Mouse (Mus musculus) CH12.LX (cell line): ENCODE results near the gene Arhgef6. TPM values are rescaled to one million over a fixed set of nuclear protein-coding genes. Genes with fewer than 3 reads are reported as not detected.

Experiments used
- DNase-seq: peaks from one replicate; pipeline ENCODE4 v3.0.0-alpha.2; 2013; ENCODE audit errors: extremely low read depth
- H3K27ac ChIP-seq: 2 replicates; pipeline ENCODE4 v1.5.1; 2012; ENCODE audit warnings: low read depth, mild to moderate bottlenecking, control low read depth, moderate library complexity; ENCODE audit not compliant: insufficient read depth
- H3K27me3 ChIP-seq: replicated peaks from 2 replicates; pipeline ENCODE3; 2012; ENCODE audit warnings: inconsistent platforms
- H3K36me3 ChIP-seq, 2 experiments: replicated peaks in 1 of 2; 2 replicates each; pipeline versions ENCODE3 to v1.6.1; 2012; ENCODE audit warnings: inconsistent platforms in 1 of 2, low read length in 1 of 2, mild to moderate bottlenecking in 1 of 2, mixed read lengths in 1 of 2, moderate library complexity in 1 of 2; ENCODE audit not compliant: control insufficient read depth in 1 of 2, insufficient read depth in 1 of 2
- H3K4me1 ChIP-seq, 2 experiments: 2 replicates each; pipeline ENCODE4 v1.6.1; 2012; ENCODE audit warnings: inconsistent platforms in 1 of 2, moderate library complexity in 1 of 2; ENCODE audit not compliant: insufficient read depth in 2 of 2, control insufficient read depth in 1 of 2
- H3K4me2 ChIP-seq: 2 replicates; pipeline ENCODE4 v1.6.1; 2012; ENCODE audit warnings: low read depth, mild to moderate bottlenecking, control low read depth; ENCODE audit not compliant: poor library complexity, insufficient read depth, severe bottlenecking
- H3K4me3 ChIP-seq, 3 experiments: fragments of 150-350 bp in 1 of 3; sonication (generic) in 1 of 3; replicated peaks in 1 of 3; 2 replicates each; pipeline versions ENCODE3 to v1.5.1; 2011 to 2012; ENCODE audit warnings: low read depth in 2 of 3, low read length in 2 of 3, mild to moderate bottlenecking in 2 of 3, moderate library complexity in 2 of 3, control low read depth in 1 of 3, improper control_type of control experiment in 1 of 3, inconsistent platforms in 1 of 3, mixed read lengths in 1 of 3; ENCODE audit not compliant: poor library complexity in 1 of 3
- H3K79me2 ChIP-seq: replicated peaks from 2 replicates; pipeline ENCODE4 v1.6.1; 2012; ENCODE audit warnings: mild to moderate bottlenecking, moderate library complexity; ENCODE audit not compliant: control insufficient read depth, poor library complexity, insufficient read depth, severe bottlenecking; ENCODE audit errors: extremely low read depth
- H3K9ac ChIP-seq: 2 replicates; pipeline ENCODE4 v1.6.1; 2012; ENCODE audit warnings: low read depth, mild to moderate bottlenecking, control low read depth, moderate library complexity; ENCODE audit not compliant: insufficient read depth
- H3K9me3 ChIP-seq: replicated peaks from 2 replicates; pipeline ENCODE3; 2012; ENCODE audit warnings: low read length, inconsistent platforms, mixed read lengths
- BHLHE40 ChIP-seq: IDR thresholded peaks from 2 replicates; pipeline ENCODE4 v1.6.1; 2011; ENCODE audit warnings: mild to moderate bottlenecking, low read depth, low read length, improper control_type of control experiment
- CHD1 ChIP-seq: IDR thresholded peaks from 2 replicates; pipeline ENCODE4 v1.6.1; 2012; ENCODE audit warnings: low read depth, low read length, improper control_type of control experiment, inconsistent platforms
- CHD2 ChIP-seq: IDR thresholded peaks from 2 replicates; pipeline ENCODE4 v1.6.1; 2011; ENCODE audit warnings: low read length, improper control_type of control experiment
- CTCF ChIP-seq, 2 experiments: IDR thresholded peaks in 1 of 2; conservative IDR thresholded peaks in 1 of 2; 2 replicates each; pipeline ENCODE4 v1.5.1; 2011 to 2012; ENCODE audit warnings: low read depth in 2 of 2, low read length in 2 of 2, improper control_type of control experiment in 1 of 2, inconsistent platforms in 1 of 2, mild to moderate bottlenecking in 1 of 2, moderate library complexity in 1 of 2
- E2F4 ChIP-seq: IDR thresholded peaks from 2 replicates; pipeline ENCODE4 v1.6.1; 2011; ENCODE audit warnings: low read depth, low read length, improper control_type of control experiment; ENCODE audit not compliant: insufficient replicate concordance
- ELF1 ChIP-seq: IDR thresholded peaks from 2 replicates; pipeline ENCODE4 v1.6.1; 2014; ENCODE audit warnings: low read depth, mild to moderate bottlenecking, inconsistent platforms, low read length, improper control_type of control experiment
- EP300 ChIP-seq: IDR thresholded peaks from 2 replicates; pipeline ENCODE4 v1.6.1; 2011; ENCODE audit warnings: low read length, improper control_type of control experiment
- ETS1 ChIP-seq: conservative IDR thresholded peaks from 2 replicates; pipeline ENCODE4 v1.6.1; 2012; ENCODE audit warnings: low read depth, mild to moderate bottlenecking, inconsistent platforms, low read length, improper control_type of control experiment, moderate library complexity
- GABPA ChIP-seq: IDR thresholded peaks from 2 replicates; pipeline ENCODE4 v1.6.1; 2012; ENCODE audit warnings: low read depth, low read length, improper control_type of control experiment, inconsistent platforms; ENCODE audit not compliant: insufficient replicate concordance
- HCFC1 ChIP-seq: IDR thresholded peaks from 2 replicates; pipeline ENCODE4 v1.6.1; 2012; ENCODE audit warnings: low read depth, mild to moderate bottlenecking, inconsistent platforms, low read length, improper control_type of control experiment
- IRF4 ChIP-seq: IDR thresholded peaks from 2 replicates; pipeline ENCODE4 v1.6.1; 2014; ENCODE audit warnings: low read depth, mild to moderate bottlenecking, inconsistent platforms, low read length, improper control_type of control experiment
- JUN ChIP-seq: IDR thresholded peaks from 2 replicates; pipeline ENCODE4 v1.6.1; 2011; ENCODE audit warnings: low read depth, mild to moderate bottlenecking, low read length, improper control_type of control experiment, moderate library complexity; ENCODE audit not compliant: insufficient read depth
- JUND ChIP-seq: conservative IDR thresholded peaks from 2 replicates; pipeline ENCODE4 v1.6.1; 2011; ENCODE audit warnings: low read depth, low read length, improper control_type of control experiment
- KAT2A ChIP-seq: IDR thresholded peaks from 2 replicates; pipeline ENCODE4 v1.6.1; 2012; ENCODE audit warnings: low read length, improper control_type of control experiment, inconsistent platforms; ENCODE audit not compliant: insufficient replicate concordance
- MAFK ChIP-seq: IDR thresholded peaks from 2 replicates; pipeline ENCODE4 v1.6.1; 2011; ENCODE audit warnings: low read length, improper control_type of control experiment; ENCODE audit not compliant: insufficient replicate concordance
- MAX ChIP-seq: IDR thresholded peaks from 2 replicates; pipeline ENCODE4 v1.6.1; 2011; ENCODE audit warnings: low read length, improper control_type of control experiment
- MAZ ChIP-seq: IDR thresholded peaks from 2 replicates; pipeline ENCODE4 v1.6.1; 2012; ENCODE audit warnings: low read depth, mild to moderate bottlenecking, inconsistent platforms, low read length, improper control_type of control experiment, moderate library complexity
- MEF2A ChIP-seq: IDR thresholded peaks from 2 replicates; pipeline ENCODE4 v1.6.1; 2014; ENCODE audit warnings: low read depth, mild to moderate bottlenecking, inconsistent platforms, low read length, improper control_type of control experiment, borderline replicate concordance
- MXI1 ChIP-seq: IDR thresholded peaks from 2 replicates; pipeline ENCODE4 v1.6.1; 2011; ENCODE audit warnings: mild to moderate bottlenecking, low read depth, low read length, improper control_type of control experiment
- MYC ChIP-seq: IDR thresholded peaks from 2 replicates; pipeline ENCODE4 v1.6.1; 2011; ENCODE audit warnings: low read depth, mild to moderate bottlenecking, improper control_type of control experiment, low read length
- NELFE ChIP-seq: IDR thresholded peaks from 2 replicates; pipeline ENCODE4 v1.6.1; 2011; ENCODE audit warnings: low read depth, low read length, improper control_type of control experiment
- NRF1 ChIP-seq: IDR thresholded peaks from 2 replicates; pipeline ENCODE4 v1.6.1; 2014; ENCODE audit warnings: low read depth, mild to moderate bottlenecking, inconsistent platforms, low read length, improper control_type of control experiment, moderate library complexity
- PAX5 ChIP-seq: IDR thresholded peaks from 2 replicates; pipeline ENCODE4 v1.6.1; 2012; ENCODE audit warnings: low read length, inconsistent platforms, mixed read lengths
- POLR2A ChIP-seq: IDR thresholded peaks from 2 replicates; pipeline ENCODE4 v1.6.1; 2011; ENCODE audit warnings: low read depth, mild to moderate bottlenecking, improper control_type of control experiment, low read length
- POLR2AphosphoS2 ChIP-seq: IDR thresholded peaks from 2 replicates; pipeline ENCODE4 v1.6.1; 2011; ENCODE audit warnings: low read depth, low read length, improper control_type of control experiment
- RAD21 ChIP-seq: IDR thresholded peaks from 2 replicates; pipeline ENCODE4 v1.6.1; 2011; ENCODE audit warnings: low read depth, mild to moderate bottlenecking, low read length, improper control_type of control experiment, moderate library complexity
- RCOR1 ChIP-seq: conservative IDR thresholded peaks from 2 replicates; pipeline ENCODE4 v1.6.1; 2012; ENCODE audit warnings: low read depth, mild to moderate bottlenecking, inconsistent platforms, low read length, improper control_type of control experiment
- SIN3A ChIP-seq: IDR thresholded peaks from 2 replicates; pipeline ENCODE4 v1.6.1; 2012; ENCODE audit warnings: low read length, improper control_type of control experiment, inconsistent platforms
- SMC3 ChIP-seq: IDR thresholded peaks from 2 replicates; pipeline ENCODE4 v1.6.1; 2011; ENCODE audit warnings: low read depth, low read length, improper control_type of control experiment
- TBP ChIP-seq: conservative IDR thresholded peaks from 2 replicates; pipeline ENCODE4 v1.6.1; 2011; ENCODE audit warnings: low read depth, low read length, improper control_type of control experiment
- TCF12 ChIP-seq: IDR thresholded peaks from 2 replicates; pipeline ENCODE4 v1.6.1; 2014; ENCODE audit warnings: low read depth, mild to moderate bottlenecking, inconsistent platforms, low read length, improper control_type of control experiment
- UBTF ChIP-seq: IDR thresholded peaks from 2 replicates; pipeline ENCODE4 v1.6.1; 2012; ENCODE audit warnings: low read depth, mild to moderate bottlenecking, inconsistent platforms, low read length, improper control_type of control experiment, moderate library complexity
- USF1 ChIP-seq: IDR thresholded peaks from 2 replicates; pipeline ENCODE4 v1.6.1; 2014; ENCODE audit warnings: low read depth, mild to moderate bottlenecking, inconsistent platforms, low read length, improper control_type of control experiment
- USF2 ChIP-seq: conservative IDR thresholded peaks from 2 replicates; pipeline ENCODE4 v1.6.1; 2011; ENCODE audit warnings: low read depth, low read length, improper control_type of control experiment
- ZC3H11A ChIP-seq: IDR thresholded peaks from 2 replicates; pipeline ENCODE4 v1.6.1; 2012; ENCODE audit warnings: low read depth, mild to moderate bottlenecking, inconsistent platforms, low read length, improper control_type of control experiment
- ZKSCAN1 ChIP-seq: IDR thresholded peaks from 2 replicates; pipeline ENCODE4 v1.6.1; 2012; ENCODE audit warnings: low read depth, inconsistent platforms, low read length, improper control_type of control experiment, borderline replicate concordance
- ZMIZ1 ChIP-seq: IDR thresholded peaks from 2 replicates; pipeline ENCODE4 v1.6.1; 2012; ENCODE audit warnings: low read depth, mild to moderate bottlenecking, inconsistent platforms, low read length, improper control_type of control experiment
- ZNF384 ChIP-seq: IDR thresholded peaks from 2 replicates; pipeline ENCODE4 v1.6.1; 2012; ENCODE audit warnings: low read depth, low read length, improper control_type of control experiment, inconsistent platforms
- dilution Hi-C: fragments of 300-500 bp; cut with MboI; formaldehyde crosslinking; loops from 2 replicates; pipeline ENCODE4 v1.14.3; 2020; ENCODE audit warnings: low sequenced_read_pairs; ENCODE audit not compliant: extremely low pct_unique_long_range_greater_than_20kb, extremely low pct_ligation_motif_present
- in situ Hi-C: fragments of 300-500 bp; cut with MboI; formaldehyde crosslinking; loops from 3 replicates; pipeline ENCODE4 v1.14.3; 2019; ENCODE audit warnings: low sequenced_read_pairs, low pct_ligation_motif_present, low pct_unique_long_range_greater_than_20kb, mixed read lengths
- polyA plus RNA-seq: library from polyadenylated mRNA; unstranded; fragments of >175 nt; gene quantifications from 2 replicates; pipeline ENCODE4 v1.2.1, GENCODE M21; 2012; ENCODE audit warnings: low read depth; ENCODE audit not compliant: insufficient read length
- total RNA-seq, 2 experiments: library from RNA; depleted of rRNA; stranded (reverse); fragments of 300-350 nt in 1 of 2; fragments of >200 nt in 1 of 2; gene quantifications; 2 replicates each; pipeline ENCODE4 v1.2.3; 2012 to 2014

The Arhgef6 gene
- total and polyA plus RNA-seq, 3 experiments: 69.8 to 206 (median 162) TPM

GRCm38 (mm10) chrX:57336958-57337357, 1.6 kb downstream of the Arhgef6 start:
- DNase-seq: no peak
- Histone ChIP-seq H3K4me2 (peak overlapping the region; percentile 67; the same call in 1 of the 2 replicates), H3K4me3 (peak overlapping the region; percentile 55 to 83 (median 75)), H3K27ac (peak overlapping the region; percentile 95), H3K9me3 (no peaks in the 10 kb centered on the region), H3K4me1 (peaks cover 2 to 11% of the 10 kb centered on the region in 2 experiments; a peak in 2 of 4 replicates), H3K36me3 (peaks cover 16 to 23% of the 10 kb centered on the region in 2 experiments), H3K79me2 (peaks cover 31% of the 10 kb centered on the region), H3K9ac (peak overlapping the region; percentile 92), H3K27me3 (no peaks in the 10 kb centered on the region)
- dilution Hi-C loops: no loop called here
- in situ Hi-C loops: no loop called here
- TF ChIP-seq MAZ (no peak), POLR2A (peak; percentile 47), MXI1 (peak; percentile 61; the same call in 1 of the 2 replicates), POLR2AphosphoS2 (peak; percentile 43; the same call in 1 of the 2 replicates), RCOR1 (no peak), E2F4 (no peak), MYC (no peak), ELF1 (peak; percentile 59), GABPA (no peak), MAFK (no peak), TCF12 (peak; percentile 33; the same call in 1 of the 2 replicates), CHD2 (no peak), ETS1 (no peak), EP300 (no peak), UBTF (no peak), SMC3 (no peak), CTCF (conservative IDR thresholded peaks at IDR 0.05 in 1 of 2, IDR thresholded peaks at IDR 0.05 in 1 of 2; ENCODE audit: low read depth in 2 of 2, low read length in 2 of 2) (no peak), PAX5 (no peak), MAX (no peak), JUND (no peak), ZKSCAN1 (no peak), NRF1 (no peak), HCFC1 (peak; percentile 32; the same call in 1 of the 2 replicates), CHD1 (no peak), BHLHE40 (no peak), NELFE (peak; percentile 51; the same call in 1 of the 2 replicates), USF2 (no peak), JUN (no peak), ZNF384 (no peak), SIN3A (no peak; the same call in none of the 2 replicates), MEF2A (no peak), USF1 (no peak), TBP (peak; percentile 78), RAD21 (peak; percentile 3), KAT2A (no peak), IRF4 (0 out of 2 replicates have a peak, but pooled peaks have one; percentile 28), ZC3H11A (no peak), ZMIZ1 (no peak)
